Mouse (Mus musculus) G1E (cell line): ENCODE data around the gene Selenow. TPM values are rescaled to one million over a fixed set of nuclear protein-coding genes. Genes with fewer than 3 reads are reported as not detected.

Experiments
- ATAC-seq: 2 replicates; pipeline ENCODE4 v1.8.0; 2016; ENCODE audit warnings: mild to moderate bottlenecking; ENCODE audit not compliant: insufficient number of reproducible peaks, poor library complexity, low FRiP score, severe bottlenecking; ENCODE audit errors: extremely low read depth
- DNase-seq: peaks from one replicate; pipeline ENCODE4 v3.0.0; 2012; ENCODE audit warnings: low spot score
- H3K27me3 ChIP-seq: 2 replicates; pipeline ENCODE4 v1.6.1; 2012; ENCODE audit warnings: mild to moderate bottlenecking, low read length, inconsistent platforms; ENCODE audit not compliant: insufficient read depth
- H3K36me3 ChIP-seq: replicated peaks from 2 replicates; pipeline ENCODE3; 2012; ENCODE audit warnings: mild to moderate bottlenecking, inconsistent platforms
- H3K4me1 ChIP-seq: 2 replicates; pipeline ENCODE4 v1.6.1; 2012; ENCODE audit warnings: low read depth, low read length, inconsistent platforms, mixed read lengths; ENCODE audit not compliant: insufficient read depth
- H3K4me3 ChIP-seq: 2 replicates; pipeline ENCODE4 v1.5.1; 2012; ENCODE audit warnings: low read depth, mild to moderate bottlenecking, inconsistent platforms, low read length, moderate library complexity, mixed read lengths
- H3K9me3 ChIP-seq: replicated peaks from 2 replicates; pipeline ENCODE4 v1.6.1; 2012; ENCODE audit warnings: inconsistent platforms
- CTCF ChIP-seq: IDR thresholded peaks from 2 replicates; pipeline ENCODE4 v1.5.1; 2012; ENCODE audit warnings: low read depth, low read length, inconsistent platforms, mixed read lengths
- GATA1 ChIP-seq: IDR thresholded peaks from 2 replicates; pipeline ENCODE4 v1.6.1; 2012; ENCODE audit warnings: borderline replicate concordance, low read length, inconsistent platforms, mixed read lengths
- GATA2 ChIP-seq: IDR thresholded peaks from 2 replicates; pipeline ENCODE4 v1.6.1; 2012; ENCODE audit warnings: low read depth, low read length, inconsistent platforms, borderline replicate concordance
- POLR2AphosphoS5 ChIP-seq: IDR thresholded peaks from 2 replicates; pipeline ENCODE4 v1.6.1; 2012; ENCODE audit warnings: low read depth, low read length, inconsistent platforms; ENCODE audit not compliant: insufficient replicate concordance
- TAL1 ChIP-seq: conservative IDR thresholded peaks from 2 replicates; pipeline ENCODE4 v1.6.1; 2012; ENCODE audit warnings: low read depth, low read length, inconsistent platforms, mixed read lengths
- polyA plus RNA-seq: library from polyadenylated mRNA; stranded (reverse); fragments of >175 nt; gene quantifications from 2 replicates; pipeline ENCODE4 v1.2.3, GENCODE M21; 2012
- total RNA-seq, 2 experiments: library from RNA; stranded (forward) in 1 of 2; stranded (reverse) in 1 of 2; fragments of 200-1000 nt in 1 of 2; fragments of >200 nt in 1 of 2; fragmentation: Nextera tagmentation in 1 of 2; gene quantifications; 2 replicates each; pipeline ENCODE4 v1.2.3; 2014 to 2017

Gene Selenow
- total and polyA plus RNA-seq, 3 experiments = 152 to 867 (median 559) TPM

GRCm38 (mm10) chr7:15912183-15912582 lies 10.0 kb downstream of the Selenow start:
- H3K4me1 ChIP-seq = peaks cover 4% of the 10 kb centered on the region; the same call in 1 of the 2 replicates
- TF ChIP-seq TAL1 (no peak), CTCF (peak; percentile 50)
- peaks cover 17% of the 10 kb centered on the region for H3K27me3 ChIP-seq
- H3K36me3 ChIP-seq = peaks cover 15% of the 10 kb centered on the region
- peak; percentile 54 for ATAC-seq
- no peaks in the 10 kb centered on the region for H3K9me3 ChIP-seq
- H3K4me3 ChIP-seq = no peak overlapping the region
- DNase-seq = peak; percentile 50

- Histone ChIP-seq H3K4me1 (peaks cover 4% of the 10 kb centered on the region; the same call in 1 of the 2 replicates), H3K4me3 (no peak overlapping the region), H3K36me3 (peaks cover under 1% of the 10 kb centered on the region), H3K27me3 (peaks cover 25% of the 10 kb centered on the region), H3K9me3 (no peaks in the 10 kb centered on the region)
- TF ChIP-seq TAL1 = no peak
- no peak for TF ChIP-seq GATA2
- TF ChIP-seq CTCF = no peak
- ATAC-seq (no peak), DNase-seq (no peak)
Measured at GRCm38 (mm10) chr7:15910521-15910920, 11.7 kb downstream of the Selenow start.

- DNase-seq = no peak
- Histone ChIP-seq H3K4me1 (peaks cover 4% of the 10 kb centered on the region; the same call in 1 of the 2 replicates), H3K4me3 (no peak overlapping the region), H3K27me3 (peaks cover 25% of the 10 kb centered on the region), H3K9me3 (no peaks in the 10 kb centered on the region), H3K36me3 (no peaks in the 10 kb centered on the region)
- no peak for ATAC-seq
- TF ChIP-seq TAL1 (no peak), CTCF (no peak), GATA2 (no peak), GATA1 (no peak), POLR2AphosphoS5 (no peak)
Measured at GRCm38 (mm10) chr7:15907971-15908590, 14.1 kb downstream of the Selenow start.

GRCm38 (mm10) chr7:15906602-15907001 lies 15.6 kb downstream of the Selenow start:
- DNase-seq = no peak
- peaks cover 25% of the 10 kb centered on the region for H3K27me3 ChIP-seq

GRCm38 (mm10) chr7:15905861-15906260 lies 16.3 kb downstream of the Selenow start:
- Histone ChIP-seq H3K4me3 (no peak overlapping the region), H3K9me3 (no peaks in the 10 kb centered on the region), H3K27me3 (peaks cover 24% of the 10 kb centered on the region), H3K4me1 (peaks cover 4% of the 10 kb centered on the region; the same call in 1 of the 2 replicates), H3K36me3 (no peaks in the 10 kb centered on the region)
- DNase-seq = no peak
- ATAC-seq = no peak
- TF ChIP-seq CTCF = no peak
- no peak for TF ChIP-seq POLR2AphosphoS5
- TF ChIP-seq GATA1 = no peak

More at GRCm38 (mm10) chr7:15906602-15907001, 15.6 kb downstream of the Selenow start:
- H3K36me3 ChIP-seq = no peaks in the 10 kb centered on the region
- TF ChIP-seq POLR2AphosphoS5 (no peak), GATA2 (no peak), CTCF (no peak), GATA1 (no peak), TAL1 (no peak)
- no peaks in the 10 kb centered on the region for H3K9me3 ChIP-seq
- ATAC-seq = no peak
- H3K4me1 ChIP-seq = 0 out of 2 replicates have a peak, but pooled peaks cover under 1% of the 10 kb centered on the region
- no peak overlapping the region for H3K4me3 ChIP-seq

- no peaks in the 10 kb centered on the region for H3K9me3 ChIP-seq
- H3K4me3 ChIP-seq = no peak overlapping the region
- TF ChIP-seq CTCF = no peak
- TF ChIP-seq TAL1 = no peak
- no peak for TF ChIP-seq GATA1
- TF ChIP-seq POLR2AphosphoS5 = no peak
- TF ChIP-seq GATA2 = no peak
- H3K27me3 ChIP-seq = peaks cover 4% of the 10 kb centered on the region; the same call in 1 of the 2 replicates
- H3K36me3 ChIP-seq = no peaks in the 10 kb centered on the region
- no peak for ATAC-seq
- peaks cover 4% of the 10 kb centered on the region; the same call in 1 of the 2 replicates for H3K4me1 ChIP-seq
- DNase-seq = no peak
Measured at GRCm38 (mm10) chr7:15901366-15902048, 20.7 kb downstream of the Selenow start.
